Mouse (Mus musculus) testis, adult 2 months (tissue): ENCODE data around the gene Lrp11.

Source experiments
- CTCF ChIP-seq: fragments of 200-500 bp; IDR thresholded peaks from 2 replicates; pipeline ENCODE4 v1.5.1; 2012; ENCODE audit warnings: low read depth, mild to moderate bottlenecking, inconsistent platforms, low read length, moderate library complexity; ENCODE audit not compliant: control insufficient read depth, insufficient read depth, insufficient replicate concordance
- POLR2A ChIP-seq: fragments of 200-500 bp; IDR thresholded peaks from 2 replicates; pipeline ENCODE4 v1.6.1; 2012; ENCODE audit warnings: low read depth, mild to moderate bottlenecking, inconsistent platforms, low read length, moderate library complexity; ENCODE audit not compliant: control insufficient read depth

- TF ChIP-seq POLR2A (peak; percentile 94), CTCF (no peak)
These were observed 73.8 kb downstream of the Lrp11 start for GRCm38 (mm10) chr10:7663159-7664026.
